Mouse (Mus musculus): ENCODE results near the gene Rsbn1l.

GRCm38 (mm10) chr5:20932585-20932984, 23.6 kb downstream of the Rsbn1l start:
- TF ChIP-seq POLR2A (IDR thresholded peaks at IDR 0.05; ENCODE audit: borderline replicate concordance, extremely low read depth, insufficient read depth, insufficient read length, poor library complexity, severe bottlenecking) (no peak), CTCF (IDR thresholded peaks at IDR 0.05; ENCODE audit: borderline replicate concordance, extremely low read depth, insufficient read depth, insufficient read length) (no peak)

All from brain, embryonic 14.5 days (tissue).